Mouse (Mus musculus): Measurements from ENCODE around the gene Mei1. TPM values are rescaled to one million over a fixed set of nuclear protein-coding genes. Genes with fewer than 3 reads are reported as not detected.

The Mei1 gene
- 0.06 and 0.13 TPM in 2 replicates for polyA plus RNA-seq (2012; rRNA removed)

DNA sequence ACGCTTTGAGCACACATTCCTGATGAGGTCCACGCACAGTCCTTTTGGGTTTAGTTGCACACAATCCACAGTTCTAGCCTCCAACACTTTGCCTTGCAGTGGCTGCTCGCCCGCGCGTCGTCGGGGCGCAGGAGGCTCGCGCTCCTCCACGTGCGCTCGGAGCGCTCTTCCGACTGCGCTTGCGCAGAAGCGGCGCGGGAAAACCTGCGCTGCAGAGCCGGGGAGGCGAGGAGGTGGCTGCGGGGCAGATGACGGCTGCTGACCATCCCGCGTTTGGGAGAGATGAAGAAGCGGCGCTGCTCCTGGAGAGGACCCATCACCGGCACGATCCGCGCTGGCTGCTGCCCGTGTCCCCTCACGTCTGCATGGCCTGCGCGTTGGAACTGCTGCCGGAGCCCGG, at the start of gene Mei1:
Gene Mei1 (plus strand): TSS at position 99 of the 400 bp plus-strand sequence.
- 18% methylated on average over 40 of the region's 40 CpGs for WGBS

GRCm38 (mm10) chr15:82022535-82023088, 47.2 kb upstream of the Mei1 start:
- no peak overlapping the region for H3K27ac ChIP-seq (ENCODE audit: insufficient read depth, low read length)
- no peak for TF ChIP-seq CTCF (IDR thresholded peaks at IDR 0.05; ENCODE audit: borderline replicate concordance, insufficient read depth, low read depth, low read length)
- TF ChIP-seq POLR2A (IDR thresholded peaks at IDR 0.05; ENCODE audit: borderline replicate concordance, insufficient read depth, low read length), result no peak
- H3K4me3 ChIP-seq (replicated peaks; ENCODE audit: insufficient read depth, low read depth, low read length), result no peak overlapping the region
- 30% methylated on average over 13 of the region's 13 CpGs for WGBS
- no peak for DNase-seq
- no peaks in the 10 kb centered on the region for H3K4me1 ChIP-seq (ENCODE audit: control insufficient read depth, insufficient read depth, low read length)
- no peaks in the 10 kb centered on the region for H3K27me3 ChIP-seq (ENCODE audit: control insufficient read depth, insufficient read depth, low read length)

More for the DNA sequence above, at the start of gene Mei1:
- no peak for TF ChIP-seq POLR2A (IDR thresholded peaks at IDR 0.05; ENCODE audit: borderline replicate concordance, insufficient read depth, low read length)
- no peak for TF ChIP-seq CTCF (IDR thresholded peaks at IDR 0.05; ENCODE audit: borderline replicate concordance, insufficient read depth, low read depth, low read length)
- H3K4me1 ChIP-seq (ENCODE audit: control insufficient read depth, insufficient read depth, low read length), result no peaks in the 10 kb centered on the region
- DNase-seq, result no peak
- H3K27me3 ChIP-seq (ENCODE audit: control insufficient read depth, insufficient read depth, low read length), result peaks cover 3% of the 10 kb centered on the region; the same call in 1 of the 2 replicates
- H3K27ac ChIP-seq (ENCODE audit: insufficient read depth, low read length), result no peak within 1 kb of the TSS
- peak within 1 kb of the TSS; percentile 9 for H3K4me3 ChIP-seq (replicated peaks; ENCODE audit: insufficient read depth, low read depth, low read length)

DNA sequence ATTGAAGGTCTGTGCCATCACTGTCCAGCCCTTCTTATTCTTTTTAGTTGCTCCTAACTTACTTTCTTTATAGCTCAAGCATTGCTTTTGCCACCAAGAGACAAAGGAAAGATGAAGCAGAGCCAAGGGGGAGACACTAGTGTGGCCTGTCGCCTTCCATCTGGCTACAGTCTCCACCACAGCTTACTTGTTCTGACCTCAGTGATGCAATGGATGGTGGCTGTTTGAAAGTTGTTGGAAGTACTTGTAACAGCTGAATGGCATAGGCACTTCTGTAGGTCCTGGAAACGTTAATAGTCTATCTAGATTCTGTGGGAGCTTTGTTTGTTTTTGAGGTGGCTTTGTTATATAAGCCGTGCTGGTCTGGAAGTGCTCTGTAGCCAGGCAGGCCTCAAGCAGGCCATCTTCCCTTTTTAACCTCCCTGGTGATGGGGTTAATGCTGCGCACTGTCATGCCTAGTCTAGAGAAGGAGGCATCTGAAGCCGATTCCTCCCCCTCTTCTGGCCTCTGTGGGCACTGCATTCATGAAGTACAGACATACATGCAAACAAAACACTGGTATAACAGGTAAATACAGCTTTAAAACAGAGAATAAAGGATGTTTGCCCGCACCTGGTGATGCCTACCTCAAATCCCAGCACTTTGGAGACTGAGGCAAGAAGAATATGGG, 45.7 kb upstream of the Mei1 start:
- TF ChIP-seq CTCF (IDR thresholded peaks at IDR 0.05; ENCODE audit: borderline replicate concordance, insufficient read depth, low read depth, low read length) (no peak), POLR2A (IDR thresholded peaks at IDR 0.05; ENCODE audit: borderline replicate concordance, insufficient read depth, low read length) (no peak)
- Histone ChIP-seq H3K27me3 (ENCODE audit: control insufficient read depth, insufficient read depth, low read length) (no peaks in the 10 kb centered on the region), H3K4me1 (ENCODE audit: control insufficient read depth, insufficient read depth, low read length) (no peaks in the 10 kb centered on the region), H3K27ac (ENCODE audit: insufficient read depth, low read length) (no peak overlapping the region), H3K4me3 (replicated peaks; ENCODE audit: insufficient read depth, low read depth, low read length) (no peak overlapping the region)
- 89% methylated on average over 6 of the region's 6 CpGs for whole genome bisulfite sequencing
- DNase-seq, result no peak

- H3K4me1 ChIP-seq (ENCODE audit: control insufficient read depth, insufficient read depth, low read length), result no peaks in the 10 kb centered on the region
- WGBS, result 93% methylated on average over 7 of the region's 7 CpGs
- no peak overlapping the region for H3K27ac ChIP-seq (ENCODE audit: insufficient read depth, low read length)
- TF ChIP-seq CTCF (IDR thresholded peaks at IDR 0.05; ENCODE audit: borderline replicate concordance, insufficient read depth, low read depth, low read length), result no peak
- no peak for TF ChIP-seq POLR2A (IDR thresholded peaks at IDR 0.05; ENCODE audit: borderline replicate concordance, insufficient read depth, low read length)
- no peak overlapping the region for H3K4me3 ChIP-seq (replicated peaks; ENCODE audit: insufficient read depth, low read depth, low read length)
- no peaks in the 10 kb centered on the region for H3K27me3 ChIP-seq (ENCODE audit: control insufficient read depth, insufficient read depth, low read length)
- no peak for DNase-seq
These were observed 42.5 kb upstream of the Mei1 start for GRCm38 (mm10) chr15:82027276-82027675.

GRCm38 (mm10) chr15:82027726-82028125, 42.1 kb upstream of the Mei1 start:
- Histone ChIP-seq H3K4me1 (ENCODE audit: control insufficient read depth, insufficient read depth, low read length) (no peaks in the 10 kb centered on the region), H3K27me3 (ENCODE audit: control insufficient read depth, insufficient read depth, low read length) (no peaks in the 10 kb centered on the region), H3K4me3 (replicated peaks; ENCODE audit: insufficient read depth, low read depth, low read length) (no peak overlapping the region), H3K27ac (ENCODE audit: insufficient read depth, low read length) (no peak overlapping the region)
- TF ChIP-seq CTCF (IDR thresholded peaks at IDR 0.05; ENCODE audit: borderline replicate concordance, insufficient read depth, low read depth, low read length), result no peak
- no peak for DNase-seq
- WGBS, result 80% methylated on average over 7 of the region's 7 CpGs

- Histone ChIP-seq H3K4me1 (ENCODE audit: control insufficient read depth, insufficient read depth, low read length) (no peaks in the 10 kb centered on the region; the same call in 1 of the 2 replicates), H3K27me3 (ENCODE audit: control insufficient read depth, insufficient read depth, low read length) (no peaks in the 10 kb centered on the region), H3K4me3 (replicated peaks; ENCODE audit: insufficient read depth, low read depth, low read length) (no peak overlapping the region), H3K27ac (ENCODE audit: insufficient read depth, low read length) (no peak overlapping the region)
- no peak for DNase-seq
- 84% methylated on average over 7 of the region's 7 CpGs for WGBS
- TF ChIP-seq POLR2A (IDR thresholded peaks at IDR 0.05; ENCODE audit: borderline replicate concordance, insufficient read depth, low read length) (no peak), CTCF (IDR thresholded peaks at IDR 0.05; ENCODE audit: borderline replicate concordance, insufficient read depth, low read depth, low read length) (no peak)
These were observed 37.4 kb upstream of the Mei1 start for GRCm38 (mm10) chr15:82032386-82032785.

GRCm38 (mm10) chr15:82033762-82034161, 36.0 kb upstream of the Mei1 start, which contains the start of gene Desi1:
Gene Desi1 (minus strand): TSS chr15:82033862.
- TF ChIP-seq CTCF (IDR thresholded peaks at IDR 0.05; ENCODE audit: borderline replicate concordance, insufficient read depth, low read depth, low read length) (no peak), POLR2A (IDR thresholded peaks at IDR 0.05; ENCODE audit: borderline replicate concordance, insufficient read depth, low read length) (no peak)
- Histone ChIP-seq H3K4me3 (replicated peaks; ENCODE audit: insufficient read depth, low read depth, low read length) (no peak within 1 kb of the TSS), H3K27me3 (ENCODE audit: control insufficient read depth, insufficient read depth, low read length) (no peaks in the 10 kb centered on the region), H3K27ac (ENCODE audit: insufficient read depth, low read length) (no peak within 1 kb of the TSS), H3K4me1 (ENCODE audit: control insufficient read depth, insufficient read depth, low read length) (no peaks in the 10 kb centered on the region; the same call in 1 of the 2 replicates)
- 92% methylated on average over 4 of the region's 4 CpGs for WGBS
- no peak for DNase-seq

All from cerebellum, adult 2 months (tissue).